Mouse (Mus musculus) ovary, adult 18-20 months (tissue): ENCODE results near the gene Dgki.

Experiments
- DNase-seq: peaks from one replicate; pipeline ENCODE4 v3.0.0; 2022; ENCODE audit warnings: low spot score, mixed read lengths

Dgki gene

DNA sequence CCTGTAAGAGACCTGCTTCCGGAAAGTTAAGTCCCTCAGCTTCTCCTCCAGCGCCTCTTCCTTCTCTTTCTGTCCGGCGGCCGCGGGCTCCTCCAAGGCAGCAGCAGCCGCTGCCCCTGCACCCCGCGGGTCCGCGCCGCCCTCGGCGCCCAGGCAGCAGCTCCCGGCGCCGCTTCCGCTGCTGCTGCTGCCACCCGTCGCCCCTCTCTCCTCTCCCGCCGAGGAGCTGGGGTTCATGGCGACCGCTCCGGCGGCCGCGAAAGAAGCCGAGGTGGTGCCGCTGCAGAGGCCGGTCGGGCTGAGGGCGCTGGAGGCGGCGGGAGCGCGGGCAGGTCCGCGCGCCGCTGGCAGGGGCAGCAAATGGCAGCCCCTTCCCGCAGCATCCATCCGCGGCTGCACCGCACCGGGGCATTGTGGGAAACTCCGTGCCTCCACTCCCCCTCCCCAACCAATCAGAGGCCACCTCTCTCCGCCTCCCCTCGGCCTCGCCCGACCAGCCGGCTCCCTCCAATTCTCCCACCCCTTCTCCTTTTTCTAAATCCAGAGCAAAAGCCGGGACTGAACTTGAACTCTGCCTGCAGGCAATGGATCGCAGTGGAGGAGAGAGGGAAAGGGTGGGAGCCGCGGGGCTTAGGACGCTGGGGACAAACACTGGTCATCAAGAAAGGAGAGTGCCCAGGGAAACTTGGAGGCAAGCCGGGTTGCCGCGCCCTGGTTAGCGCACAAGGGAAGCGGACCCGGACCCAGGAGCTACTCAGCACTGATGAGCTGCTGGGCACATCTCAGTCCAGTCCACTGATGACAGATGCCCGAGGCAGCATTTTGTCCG, at the start of gene Dgki:
TSS of gene Dgki (minus strand) at position 623 of the 829 bp plus-strand sequence.
- DNase-seq, result no peak

DNA sequence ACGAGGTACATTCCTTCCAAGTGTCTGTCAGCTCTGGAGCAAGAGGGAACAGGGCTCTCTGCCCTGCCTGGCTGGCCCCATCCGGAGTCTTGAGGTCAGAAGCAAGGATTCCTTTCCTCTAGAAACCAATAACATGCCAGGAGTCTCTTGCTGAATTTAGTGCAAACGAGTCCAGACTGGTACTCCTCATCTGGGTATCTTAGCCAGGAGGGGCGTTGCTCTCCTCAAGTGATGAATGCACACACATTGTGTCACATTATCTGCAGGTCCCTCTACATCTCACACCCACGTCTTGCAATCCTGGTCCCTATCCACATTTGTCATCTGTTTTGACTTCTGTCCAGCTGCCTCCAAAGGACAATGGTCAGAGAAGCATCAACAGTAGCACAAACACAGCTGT, 47.6 kb upstream of the Dgki start:
- DNase-seq, result no peak

GRCm38 (mm10) chr6:37338055-37338454, 38.1 kb upstream of the Dgki start:
- no peak for DNase-seq

DNA sequence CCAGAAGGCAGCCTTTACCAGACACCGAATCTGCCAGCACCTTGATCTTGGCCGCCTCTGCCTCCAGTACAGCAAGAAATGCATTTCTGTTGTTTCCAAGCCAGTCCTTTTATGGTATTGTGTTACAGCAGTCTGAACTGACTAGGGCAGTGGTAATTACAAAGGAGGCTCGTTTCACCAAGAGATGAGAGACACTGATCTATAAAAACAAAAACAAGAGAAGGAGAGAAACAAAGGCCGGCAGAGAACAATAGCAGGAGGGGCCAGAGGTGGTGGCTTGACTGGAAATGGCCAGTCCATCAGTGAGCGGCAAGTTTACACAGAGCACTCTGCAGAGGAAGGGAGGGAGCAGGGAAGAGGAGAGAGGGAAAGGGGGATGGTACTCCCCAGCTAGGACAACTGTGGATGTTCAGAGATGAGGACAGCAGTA, 36.9 kb upstream of the Dgki start:
- no peak for DNase-seq

- DNase-seq, result no peak
Observed at GRCm38 (mm10) chr6:37336381-37336780, 36.4 kb upstream of the Dgki start.

DNA sequence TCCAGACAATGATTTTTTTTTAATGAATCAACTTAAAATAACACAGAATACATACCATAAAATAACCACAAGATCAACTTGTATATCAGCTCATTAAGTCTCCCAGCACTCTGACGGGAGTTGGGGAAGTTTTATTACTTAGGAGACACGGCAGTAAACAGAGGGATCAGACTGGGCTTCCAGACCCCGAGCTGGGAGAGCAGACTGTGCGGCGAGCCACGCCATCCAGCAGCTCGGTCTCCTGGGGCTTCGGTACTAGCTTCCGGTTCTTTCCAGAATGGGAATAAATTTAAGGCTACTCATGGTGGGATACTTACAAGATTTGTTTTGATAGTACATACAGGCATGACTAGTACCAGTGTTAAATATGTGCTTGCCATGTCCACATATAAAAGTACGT, 32.9 kb upstream of the Dgki start:
- no peak for DNase-seq

DNA sequence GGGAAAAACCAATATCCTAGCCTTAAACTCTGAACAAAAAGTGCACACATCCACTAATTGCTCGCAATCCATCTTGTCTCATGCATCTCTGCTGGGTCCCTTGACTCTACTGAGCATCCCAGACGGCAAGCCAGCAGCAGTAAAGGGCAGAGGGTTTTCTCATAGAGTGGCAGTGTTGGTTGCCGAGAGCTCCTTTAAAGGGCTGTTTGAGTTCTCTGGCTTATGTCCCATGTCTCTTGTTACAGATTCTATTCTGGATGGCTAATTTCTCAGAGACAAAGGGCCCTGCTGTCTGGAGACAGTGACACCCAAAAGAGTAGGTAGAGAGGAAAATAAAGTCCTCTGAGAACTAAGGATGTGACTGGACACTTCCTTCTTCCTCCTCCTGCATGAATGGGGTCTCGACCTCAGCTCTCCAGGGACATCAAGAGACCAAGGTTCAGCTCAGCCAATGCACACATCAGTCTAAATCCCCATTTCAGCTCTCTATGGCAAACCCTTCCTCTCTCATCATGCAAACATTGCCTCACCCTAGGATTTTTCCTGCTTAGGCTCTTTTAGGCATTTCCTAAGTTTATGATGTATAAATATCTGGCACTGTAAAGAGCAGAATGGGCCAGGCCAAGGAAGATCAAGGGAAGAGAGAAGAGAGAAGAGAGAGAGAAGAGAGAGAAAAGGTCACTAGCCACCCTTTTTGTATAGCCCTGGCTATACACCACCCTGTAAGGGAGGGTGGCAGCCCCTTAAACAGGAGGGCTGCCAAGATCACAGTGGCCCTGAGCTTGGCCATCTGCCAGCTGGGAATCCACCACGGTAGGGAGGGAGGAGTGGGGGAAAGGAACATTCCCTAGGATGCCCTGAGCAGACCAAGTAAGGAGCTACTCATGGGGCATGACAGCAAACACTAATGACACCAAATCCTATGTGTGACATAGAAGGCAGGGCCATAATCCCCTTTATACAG, 30.2 kb upstream of the Dgki start:
- DNase-seq, result no peak

DNA sequence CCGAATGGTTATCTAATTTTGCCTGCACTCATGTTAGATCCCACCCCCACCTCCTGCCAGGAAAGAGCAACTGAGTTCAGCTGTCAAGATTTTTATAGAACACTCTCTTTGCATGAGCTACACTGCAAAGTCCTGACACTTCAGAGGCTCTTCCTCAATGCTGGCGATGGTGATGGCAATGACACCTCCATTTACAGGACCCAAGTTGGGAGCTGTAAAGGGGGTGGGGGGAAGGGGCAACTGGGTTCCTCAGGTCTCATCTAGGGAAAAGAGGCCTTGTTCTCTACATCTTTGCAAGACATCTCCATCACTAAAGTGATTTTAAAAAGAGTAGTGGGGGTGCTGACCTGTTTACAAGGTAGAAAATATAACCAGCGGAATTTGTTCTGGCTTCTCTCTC, 29.4 kb upstream of the Dgki start:
- no peak for DNase-seq

GRCm38 (mm10) chr6:37328671-37329070, 28.7 kb upstream of the Dgki start:
- DNase-seq, result no peak

- no peak for DNase-seq
Observed at GRCm38 (mm10) chr6:37327519-37327918, 27.5 kb upstream of the Dgki start.

GRCm38 (mm10) chr6:37326603-37326955, 26.6 kb upstream of the Dgki start:
- DNase-seq, result no peak

DNA sequence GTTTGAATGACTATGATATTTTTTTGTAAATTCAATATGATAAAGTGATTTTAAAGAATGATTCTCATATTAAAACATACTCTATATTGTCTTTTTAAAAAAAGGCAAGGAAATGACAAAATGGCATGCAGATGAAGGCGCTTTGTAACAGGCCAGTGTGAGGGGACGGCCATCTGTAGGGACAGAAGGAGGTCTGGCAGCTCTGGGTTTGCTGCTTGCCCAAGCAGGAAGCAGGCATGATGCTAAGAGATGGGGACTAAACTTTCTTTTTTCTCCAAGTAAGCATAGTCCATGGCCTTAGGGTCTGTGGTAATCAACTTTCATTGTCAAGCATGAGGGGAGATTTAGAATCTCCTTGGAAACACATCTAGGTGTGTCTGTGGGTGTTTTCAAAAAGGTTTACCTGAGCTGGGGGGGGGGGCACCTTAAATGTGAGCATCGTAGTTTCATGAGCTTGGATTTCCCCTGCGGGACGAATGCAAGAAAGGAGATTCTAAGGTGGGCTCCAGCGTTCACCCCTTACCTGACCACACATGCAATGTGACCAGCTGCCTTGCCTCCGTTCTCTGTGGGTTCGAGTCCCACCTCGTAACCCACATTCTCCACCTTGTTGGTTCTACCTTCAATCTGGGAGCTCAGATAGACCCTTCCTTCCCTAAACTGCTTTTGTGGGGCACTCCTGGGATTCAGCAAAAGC, 26.1 kb upstream of the Dgki start:
- DNase-seq, result no peak

DNA sequence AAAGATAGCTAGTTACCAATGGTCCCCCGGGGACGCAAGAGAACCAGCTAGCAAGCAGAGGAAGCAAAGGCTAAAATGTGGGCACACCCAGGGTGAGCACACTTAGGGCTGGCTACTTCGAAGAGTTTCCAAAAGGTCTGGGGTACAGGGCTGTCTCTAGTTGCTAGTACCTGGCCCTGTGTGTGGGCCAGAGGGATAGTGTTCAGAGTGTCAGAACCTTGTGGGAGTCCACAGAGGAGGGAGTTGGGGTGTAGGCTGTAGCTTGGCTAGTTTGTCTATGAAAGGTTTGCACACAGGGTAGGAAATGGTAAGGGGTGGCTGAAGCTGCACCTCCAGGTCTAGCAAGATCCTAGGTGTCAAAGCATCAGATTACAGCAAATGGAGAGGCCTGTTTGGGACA, 25.1 kb upstream of the Dgki start:
- DNase-seq, result no peak

DNA sequence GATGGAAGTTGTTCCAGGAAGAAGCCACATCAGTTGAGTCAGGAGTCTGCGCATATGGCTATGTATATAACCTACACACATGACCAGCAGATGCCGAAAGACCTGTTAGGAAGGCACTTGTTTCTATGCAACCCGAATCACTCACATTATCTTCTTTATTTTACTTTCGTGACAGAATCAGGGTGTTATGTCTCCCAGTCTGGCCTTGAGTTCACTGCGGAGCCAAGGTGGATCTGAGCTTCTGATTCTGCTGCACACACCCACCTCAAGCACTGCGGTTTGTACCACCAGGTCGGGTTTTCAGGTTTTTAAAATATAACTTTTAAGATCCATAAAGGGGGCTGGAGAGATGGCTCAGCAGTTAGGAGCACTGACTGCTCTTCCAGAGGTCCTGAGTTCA, 22.7 kb upstream of the Dgki start:
- no peak for DNase-seq

DNA sequence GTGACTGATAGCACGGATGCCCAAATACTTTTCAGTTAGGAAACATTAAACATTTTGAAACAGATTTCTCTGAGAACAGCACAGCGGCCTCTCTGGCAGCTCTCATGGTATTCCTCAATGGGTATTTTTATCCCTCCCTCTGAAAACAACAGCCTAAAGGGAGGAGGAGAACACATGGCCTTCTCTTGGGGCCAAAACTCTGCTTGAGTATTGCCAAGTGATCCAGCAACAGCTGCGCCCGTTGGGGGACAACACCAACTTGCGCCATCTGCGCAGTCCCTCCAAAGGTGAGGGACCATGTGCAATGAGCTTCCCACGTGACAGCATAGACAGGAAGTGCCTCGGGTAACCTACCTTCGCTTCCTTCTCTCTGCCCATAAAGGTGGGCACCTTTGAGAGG, 22.1 kb upstream of the Dgki start:
- no peak for DNase-seq

- DNase-seq, result no peak
Observed at GRCm38 (mm10) chr6:37317904-37318303, 17.9 kb upstream of the Dgki start.

DNA sequence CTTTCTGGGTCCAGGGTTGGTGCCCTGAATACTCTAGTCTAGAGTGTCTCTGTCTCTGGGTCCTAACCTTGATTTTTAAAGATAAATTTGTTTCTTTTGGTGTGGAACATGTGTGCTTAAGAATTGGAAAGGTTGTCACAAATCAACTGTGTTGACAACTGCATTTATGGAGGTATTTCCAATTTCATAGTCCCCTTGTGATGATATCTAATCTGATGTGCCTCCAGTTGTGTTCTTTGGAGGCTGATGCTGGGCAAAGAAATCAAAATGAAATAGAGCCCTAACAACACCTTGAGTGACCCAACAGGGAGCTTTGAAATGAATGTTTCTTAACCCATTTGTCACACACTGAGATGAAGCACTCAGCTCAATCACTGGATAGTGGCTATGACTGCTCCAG, 15.5 kb upstream of the Dgki start:
- no peak for DNase-seq

GRCm38 (mm10) chr6:37310601-37311000, 10.6 kb upstream of the Dgki start:
- no peak for DNase-seq

DNA sequence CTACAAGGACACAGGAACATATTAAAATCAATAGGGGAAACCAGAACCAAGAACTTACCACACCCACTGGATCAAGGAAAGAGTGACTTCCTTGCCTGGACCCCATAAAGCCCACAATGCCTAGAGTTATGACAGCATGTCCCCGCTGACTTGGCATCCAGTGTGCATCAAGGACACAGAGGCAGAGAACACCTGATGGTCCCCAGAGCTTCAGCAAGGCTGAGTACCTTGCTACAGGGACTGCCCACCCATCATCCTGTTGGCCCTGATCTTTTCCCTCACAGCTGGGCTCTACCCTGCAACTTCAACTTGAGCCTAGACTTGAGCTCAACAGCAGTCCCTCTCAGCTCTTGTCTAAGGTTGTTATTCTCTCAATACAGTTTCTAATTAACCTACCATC, 6.6 kb upstream of the Dgki start:
- DNase-seq, result no peak

- no peak for DNase-seq
Observed at GRCm38 (mm10) chr6:37300492-37300891, 508 bp upstream of the Dgki start.

GRCm38 (mm10) chr6:37298982-37299381, 1.0 kb downstream of the Dgki start:
- DNase-seq, result no peak

DNA sequence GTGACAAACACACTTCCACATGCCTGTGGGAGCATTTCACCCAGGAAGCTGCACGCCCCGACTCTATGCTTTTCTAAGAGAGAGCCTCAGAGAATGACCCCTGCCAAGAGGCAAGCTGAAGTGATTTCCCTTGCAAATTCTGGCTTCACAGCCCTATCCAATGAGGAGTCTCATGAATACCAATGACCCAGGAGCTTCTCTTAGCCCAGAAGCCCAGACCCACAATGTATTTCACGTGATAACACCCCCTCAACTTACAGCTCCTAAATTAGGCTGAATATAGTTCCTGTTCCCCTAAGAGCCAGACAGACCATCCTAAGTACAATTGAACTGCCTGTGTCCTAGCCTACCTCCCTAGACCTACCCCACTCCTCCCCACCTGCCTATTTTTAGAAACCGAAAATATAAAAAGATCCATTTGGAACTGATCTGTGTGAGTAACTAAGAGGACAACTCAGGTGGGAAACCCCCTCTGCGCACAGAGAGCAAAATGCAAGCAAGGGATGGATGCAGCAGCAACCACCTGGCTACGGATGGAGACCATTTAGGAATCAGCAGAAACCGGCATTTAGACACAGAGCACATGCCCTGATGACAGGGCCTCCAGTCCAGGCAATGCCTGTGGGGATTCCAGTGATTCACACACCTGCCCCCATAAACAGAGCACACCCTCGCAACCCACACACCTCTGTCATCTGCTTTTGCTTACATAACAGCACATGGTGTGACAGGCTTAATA, 2.1 kb downstream of the Dgki start:
- no peak for DNase-seq
